Mouse (Mus musculus): ENCODE results near the gene E2f1. TPM values are rescaled to one million over a fixed set of nuclear protein-coding genes. Genes with fewer than 3 reads are reported as not detected.

Gene E2f1
- 24.2 and 31.3 TPM in 2 replicates for polyA plus RNA-seq (2012; ENCODE audit: insufficient read depth, low replicate concordance)

DNA sequence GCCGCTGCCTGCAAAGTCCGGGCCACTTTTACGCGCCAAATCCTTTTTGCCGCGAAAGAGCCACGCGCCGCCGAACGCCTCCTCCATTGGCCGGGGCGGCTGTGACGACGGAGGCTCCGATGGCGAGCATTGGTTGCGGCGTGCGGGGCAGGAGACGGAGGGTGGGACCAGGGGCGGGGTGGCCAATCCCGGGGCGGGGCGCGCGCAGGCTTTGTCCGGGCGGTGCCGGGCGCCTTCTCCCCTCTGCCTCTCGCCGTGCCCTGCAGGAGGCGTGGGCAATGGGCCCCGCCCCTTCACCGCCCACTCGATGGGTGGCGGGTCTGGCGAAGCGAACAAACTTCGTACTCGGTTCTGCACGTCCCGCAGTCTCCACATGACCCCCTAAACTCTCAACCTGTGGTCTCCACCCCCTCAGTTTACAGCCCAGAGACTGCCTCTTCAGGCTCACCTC is at the start of gene E2f1:
Gene E2f1 (minus strand): TSS at position 57 of the 451 bp plus-strand sequence.
- Histone ChIP-seq H3K4me3 (replicated peaks) (peak within 1 kb of the TSS; percentile 95), H3K27me3 (replicated peaks) (no peaks in the 10 kb centered on the region), H3K4me1 (peaks cover 78% of the 10 kb centered on the region), H3K36me3 (replicated peaks; ENCODE audit: low read length) (peaks cover 12% of the 10 kb centered on the region), H3K9me3 (no peaks in the 10 kb centered on the region)
- TF ChIP-seq GATA1 (IDR thresholded peaks at IDR 0.05; ENCODE audit: borderline replicate concordance, low read length) (no peak), FLI1 (IDR thresholded peaks at IDR 0.05; ENCODE audit: low read length) (no peak)

DNA sequence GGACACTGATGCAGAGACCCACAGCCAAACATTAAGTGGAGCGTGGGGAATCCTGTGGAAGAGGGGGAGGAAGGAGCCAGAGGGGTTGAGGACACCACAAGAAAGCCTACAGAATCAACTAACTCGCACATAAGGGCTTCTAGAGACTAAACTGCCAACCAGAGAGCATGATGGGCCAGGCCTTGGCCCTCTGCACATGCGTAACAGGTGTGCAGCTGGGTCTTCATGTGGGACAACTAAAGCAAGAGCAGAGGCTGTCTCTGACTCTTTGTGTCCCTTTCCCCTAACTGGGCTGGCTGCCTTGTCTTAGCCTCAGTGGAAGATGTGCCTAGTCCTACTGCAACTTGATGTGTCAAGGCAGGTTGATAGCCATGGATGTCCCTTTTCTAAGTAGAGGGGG is 47.4 kb upstream of the E2f1 start:
- Histone ChIP-seq H3K4me1 (peaks cover 69% of the 10 kb centered on the region), H3K27me3 (replicated peaks) (no peaks in the 10 kb centered on the region), H3K9me3 (no peaks in the 10 kb centered on the region), H3K36me3 (replicated peaks; ENCODE audit: low read length) (peaks cover 31% of the 10 kb centered on the region), H3K4me3 (replicated peaks) (peak overlapping the region; percentile 38)
- TF ChIP-seq GATA1 (IDR thresholded peaks at IDR 0.05; ENCODE audit: borderline replicate concordance, low read length) (no peak), FLI1 (IDR thresholded peaks at IDR 0.05; ENCODE audit: low read length) (no peak)

DNA sequence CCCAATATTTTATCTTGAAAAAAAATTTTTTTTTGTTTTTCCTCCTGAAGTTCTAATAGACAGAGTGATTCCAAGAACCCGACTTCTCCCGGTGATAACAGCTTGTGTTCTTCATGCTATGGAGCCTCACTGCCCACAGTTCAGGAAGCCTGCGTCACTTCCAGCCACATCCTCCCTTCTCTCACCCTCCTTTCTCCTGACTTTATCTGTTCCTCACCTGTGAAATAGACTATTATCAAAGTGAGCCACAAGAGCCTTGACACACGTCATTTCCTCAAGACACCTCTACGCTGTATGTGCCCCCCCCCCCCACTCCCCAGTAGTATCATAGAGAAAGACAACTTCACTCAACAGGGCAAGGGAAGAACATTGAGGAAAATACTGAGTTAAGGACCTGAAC is 46.0 kb upstream of the E2f1 start:
- H3K27me3 ChIP-seq (replicated peaks) = no peaks in the 10 kb centered on the region
- peaks cover 71% of the 10 kb centered on the region for H3K4me1 ChIP-seq
- peak overlapping the region; percentile 88 for H3K4me3 ChIP-seq (replicated peaks)
- peaks cover 24% of the 10 kb centered on the region for H3K36me3 ChIP-seq (replicated peaks; ENCODE audit: low read length)
- no peak for TF ChIP-seq FLI1 (IDR thresholded peaks at IDR 0.05; ENCODE audit: low read length)
- no peak for TF ChIP-seq GATA1 (IDR thresholded peaks at IDR 0.05; ENCODE audit: borderline replicate concordance, low read length)
- no peaks in the 10 kb centered on the region for H3K9me3 ChIP-seq

DNA sequence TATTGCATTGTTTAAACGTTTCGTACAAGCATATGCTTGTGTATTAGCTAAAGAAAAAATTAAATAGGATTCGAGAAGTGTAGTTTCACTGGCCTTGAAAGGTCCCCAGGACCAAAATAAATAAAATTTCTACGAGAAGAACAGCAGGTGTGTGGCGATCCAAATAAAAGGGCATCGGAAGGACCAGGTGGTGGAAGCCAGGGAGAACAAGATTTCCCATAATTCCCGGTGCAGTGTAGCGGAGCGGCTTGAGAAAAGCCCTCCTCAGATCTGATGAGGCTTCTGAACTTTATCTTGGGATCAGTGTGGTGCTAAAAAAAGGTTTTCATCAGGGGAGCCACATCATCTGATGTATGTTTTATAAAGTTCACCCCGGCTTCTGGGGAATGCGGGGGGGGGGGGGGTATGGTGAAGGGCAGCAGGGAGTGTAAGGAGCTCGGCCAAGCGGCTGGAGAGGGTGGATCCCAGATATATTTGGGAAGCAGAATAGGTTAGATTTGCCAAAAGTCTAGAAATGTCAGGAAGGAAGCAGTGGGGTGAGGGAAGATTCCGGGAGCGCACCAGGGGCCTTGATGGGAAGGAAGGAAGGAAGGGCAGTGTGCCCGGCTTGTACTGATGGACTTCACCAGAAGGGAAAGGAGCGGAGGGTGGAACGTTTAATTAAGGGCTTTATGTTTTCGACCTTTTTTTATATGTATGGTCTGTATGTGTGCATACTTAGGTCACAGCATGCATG is 45.3 kb upstream of the E2f1 start:
- peaks cover 17% of the 10 kb centered on the region for H3K36me3 ChIP-seq (replicated peaks; ENCODE audit: low read length)
- H3K4me3 ChIP-seq (replicated peaks) = peak overlapping the region; percentile 88
- H3K4me1 ChIP-seq = peaks cover 74% of the 10 kb centered on the region
- no peaks in the 10 kb centered on the region for H3K9me3 ChIP-seq
- no peaks in the 10 kb centered on the region for H3K27me3 ChIP-seq (replicated peaks)
- no peak for TF ChIP-seq GATA1 (IDR thresholded peaks at IDR 0.05; ENCODE audit: borderline replicate concordance, low read length)
- no peak for TF ChIP-seq FLI1 (IDR thresholded peaks at IDR 0.05; ENCODE audit: low read length)

DNA sequence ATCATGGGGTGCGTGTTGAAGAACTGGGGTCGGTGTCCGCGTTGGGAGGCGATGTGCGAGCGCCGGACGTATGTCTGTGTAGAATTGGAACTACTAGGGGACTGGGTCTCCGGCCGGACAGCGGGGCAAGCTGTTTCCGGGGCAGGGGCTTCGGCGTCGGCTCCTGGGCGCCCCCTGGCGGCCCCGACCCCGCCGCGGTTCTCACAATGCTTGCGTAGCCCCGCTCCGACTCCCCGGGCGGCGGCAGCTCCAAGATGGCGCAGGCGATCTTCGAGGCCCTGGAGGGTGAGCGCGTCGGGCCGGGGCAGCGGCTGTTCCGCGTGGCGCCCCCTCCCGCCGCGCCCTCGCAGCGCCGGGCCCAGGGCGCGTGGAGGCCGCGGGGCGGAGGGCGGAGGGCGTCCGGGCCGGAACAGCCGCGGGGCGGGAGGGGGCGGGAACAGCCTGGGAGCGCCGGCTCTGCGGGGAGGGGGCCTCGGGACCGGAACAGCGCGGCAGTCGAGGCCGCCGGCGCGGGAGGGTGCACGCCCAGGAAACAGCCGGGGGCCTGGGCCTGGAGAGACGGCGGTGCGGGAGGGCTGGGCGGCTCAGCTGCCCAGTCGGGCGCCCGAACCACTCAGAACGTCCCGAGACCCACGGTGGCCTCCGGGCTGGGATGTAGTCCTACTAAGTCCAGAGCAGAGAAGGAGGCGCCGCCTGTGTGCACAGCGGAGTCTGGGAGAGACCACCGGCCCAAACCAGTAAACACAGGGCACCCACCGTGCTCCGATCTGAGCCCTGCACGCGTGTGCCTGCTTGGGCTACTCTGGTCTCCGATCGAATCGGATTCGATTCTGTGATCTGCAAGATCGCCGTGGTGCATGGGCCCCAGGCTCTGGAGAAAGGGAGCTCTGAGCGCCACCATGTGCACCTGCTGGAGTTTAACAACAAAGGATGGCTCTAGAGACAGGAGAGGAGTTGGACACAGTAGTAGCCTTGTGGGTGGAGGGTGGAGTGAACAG is 43.7 kb upstream of the E2f1 start, which contains the start of the genes Zfp341 and 4930519P11Rik:
Gene Zfp341 (plus strand): TSS at position 180 of the 998 bp plus-strand sequence.
Gene 4930519P11Rik (minus strand): TSS at position 320 of the 998 bp plus-strand sequence.
- peaks cover 6% of the 10 kb centered on the region for H3K36me3 ChIP-seq (replicated peaks; ENCODE audit: low read length)
- peaks cover 77% of the 10 kb centered on the region for H3K4me1 ChIP-seq
- H3K4me3 ChIP-seq (replicated peaks) = peak within 1 kb of the TSS; percentile 99
- H3K9me3 ChIP-seq = no peaks in the 10 kb centered on the region
- no peak for TF ChIP-seq FLI1 (IDR thresholded peaks at IDR 0.05; ENCODE audit: low read length)
- TF ChIP-seq GATA1 (IDR thresholded peaks at IDR 0.05; ENCODE audit: borderline replicate concordance, low read length) = no peak
- no peaks in the 10 kb centered on the region for H3K27me3 ChIP-seq (replicated peaks)

DNA sequence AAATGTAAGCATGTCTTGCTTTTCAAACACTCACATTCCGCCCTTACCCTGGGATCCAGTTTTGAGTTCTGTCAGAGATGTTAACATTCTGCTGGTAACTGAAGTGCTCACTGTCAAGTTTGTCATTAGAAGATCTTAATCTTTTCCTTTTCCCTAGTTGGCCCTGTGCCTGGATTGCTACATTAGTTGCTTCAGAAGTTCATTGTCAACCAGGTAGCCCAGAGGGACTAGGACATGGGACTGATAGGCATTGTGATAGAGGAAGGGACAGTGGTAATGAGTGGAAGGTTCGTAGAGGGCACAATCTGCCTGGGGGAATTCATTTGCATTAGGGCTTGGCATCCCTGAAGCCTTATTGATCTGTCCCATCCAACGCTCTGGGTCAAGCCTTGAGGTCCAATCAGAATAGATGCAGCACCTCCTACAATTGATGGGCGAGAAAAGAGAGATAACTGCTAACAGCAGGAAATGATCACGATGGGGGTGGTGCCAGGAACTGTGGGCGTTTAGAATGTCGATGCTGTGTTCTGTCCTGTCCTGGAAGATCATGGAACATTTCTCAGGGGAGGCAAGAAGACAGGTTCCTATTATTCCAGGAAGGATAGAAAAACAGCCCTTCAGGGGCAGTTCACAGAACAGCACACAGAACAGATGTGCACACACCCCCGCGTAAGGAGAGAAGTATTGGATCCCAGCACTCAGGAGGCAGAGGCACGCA is 39.5 kb upstream of the E2f1 start:
- no peak for TF ChIP-seq GATA1 (IDR thresholded peaks at IDR 0.05; ENCODE audit: borderline replicate concordance, low read length)
- no peak for TF ChIP-seq FLI1 (IDR thresholded peaks at IDR 0.05; ENCODE audit: low read length)
- Histone ChIP-seq H3K4me1 (peaks cover 55% of the 10 kb centered on the region), H3K36me3 (replicated peaks; ENCODE audit: low read length) (no peaks in the 10 kb centered on the region)

DNA sequence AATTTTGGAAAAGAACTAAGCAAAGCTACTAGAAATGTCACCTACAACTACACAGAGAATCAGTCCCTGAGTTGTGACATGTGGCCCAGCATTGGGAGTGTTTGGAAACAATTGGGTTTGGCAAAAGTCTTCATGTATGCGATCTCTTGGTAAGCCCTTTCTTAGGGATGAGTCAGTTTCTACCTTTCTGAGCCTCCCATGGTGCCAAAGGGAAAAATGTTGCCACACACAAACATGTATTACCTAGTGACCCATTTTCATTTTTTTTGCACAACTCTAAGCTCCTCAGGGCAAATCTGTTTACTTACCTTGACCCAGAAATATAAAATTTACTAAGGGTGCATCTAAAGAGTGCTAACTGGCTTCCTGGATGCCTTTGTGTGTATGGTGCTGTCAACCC is 37.3 kb upstream of the E2f1 start:
- H3K4me1 ChIP-seq = peaks cover 51% of the 10 kb centered on the region
- no peaks in the 10 kb centered on the region for H3K9me3 ChIP-seq
- no peak for TF ChIP-seq FLI1 (IDR thresholded peaks at IDR 0.05; ENCODE audit: low read length)
- TF ChIP-seq GATA1 (IDR thresholded peaks at IDR 0.05; ENCODE audit: borderline replicate concordance, low read length) = no peak
- H3K27me3 ChIP-seq (replicated peaks) = no peaks in the 10 kb centered on the region
- no peaks in the 10 kb centered on the region for H3K36me3 ChIP-seq (replicated peaks; ENCODE audit: low read length)
- H3K4me3 ChIP-seq (replicated peaks) = no peak overlapping the region

More for the DNA sequence above, 39.5 kb upstream of the E2f1 start:
- Histone ChIP-seq H3K4me3 (replicated peaks) (no peak overlapping the region), H3K27me3 (replicated peaks) (no peaks in the 10 kb centered on the region), H3K9me3 (no peaks in the 10 kb centered on the region)

DNA sequence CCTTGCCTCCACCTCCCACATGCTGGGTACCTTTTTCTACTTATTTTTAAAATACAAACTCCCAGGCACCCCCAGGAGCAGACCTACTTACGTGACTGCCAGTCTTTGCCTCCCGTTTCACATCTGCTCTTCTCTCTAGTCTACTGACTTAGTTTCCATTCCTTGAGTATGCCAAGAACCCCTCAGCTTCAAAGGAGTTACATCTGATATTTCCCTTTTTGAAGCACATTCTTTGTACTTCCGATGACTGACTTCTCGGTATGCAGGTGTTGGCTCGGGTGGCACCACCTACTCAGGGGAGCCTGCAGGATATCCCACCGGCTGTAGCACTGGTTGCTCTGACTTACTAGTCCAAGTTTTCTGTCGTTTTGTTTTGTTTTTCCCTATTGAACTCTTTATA is 34.5 kb upstream of the E2f1 start:
- Histone ChIP-seq H3K9me3 (no peaks in the 10 kb centered on the region), H3K4me3 (replicated peaks) (peak overlapping the region; percentile 96), H3K27me3 (replicated peaks) (no peaks in the 10 kb centered on the region), H3K36me3 (replicated peaks; ENCODE audit: low read length) (peaks cover 20% of the 10 kb centered on the region), H3K4me1 (peaks cover 49% of the 10 kb centered on the region)
- TF ChIP-seq FLI1 (IDR thresholded peaks at IDR 0.05; ENCODE audit: low read length) = no peak
- TF ChIP-seq GATA1 (IDR thresholded peaks at IDR 0.05; ENCODE audit: borderline replicate concordance, low read length) = no peak

DNA sequence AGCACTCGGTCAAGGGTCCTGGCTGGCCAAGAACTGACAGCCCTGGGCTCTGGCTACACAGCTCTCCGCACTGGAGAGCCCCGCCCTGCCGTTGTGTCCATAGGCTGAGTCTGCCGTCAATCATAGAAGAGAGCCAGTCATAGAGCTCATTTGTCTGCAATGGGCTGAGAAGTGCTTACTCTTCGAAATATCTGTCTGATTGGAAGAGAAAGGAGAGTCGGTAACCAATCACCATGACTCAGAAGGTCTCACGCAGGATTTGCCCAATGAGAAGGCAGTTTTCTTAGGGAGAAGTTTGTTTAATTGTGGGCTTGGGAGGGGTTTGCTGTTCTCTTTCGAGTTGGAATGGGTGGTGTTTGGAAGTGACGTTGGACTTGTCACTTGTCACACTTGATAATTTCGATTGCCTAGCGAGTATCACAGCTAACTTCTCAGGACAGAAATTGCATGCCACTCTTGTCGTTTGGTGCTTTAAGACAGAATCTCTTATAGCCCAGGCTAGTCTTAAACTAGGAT is 34.0 kb upstream of the E2f1 start, which contains the start of gene Pxmp4:
Gene Pxmp4 (minus strand): TSS at position 71 of the 516 bp plus-strand sequence.
- peaks cover 23% of the 10 kb centered on the region for H3K36me3 ChIP-seq (replicated peaks; ENCODE audit: low read length)
- no peaks in the 10 kb centered on the region for H3K9me3 ChIP-seq
- no peak for TF ChIP-seq FLI1 (IDR thresholded peaks at IDR 0.05; ENCODE audit: low read length)
- no peak for TF ChIP-seq GATA1 (IDR thresholded peaks at IDR 0.05; ENCODE audit: borderline replicate concordance, low read length)
- peak within 1 kb of the TSS; percentile 96 for H3K4me3 ChIP-seq (replicated peaks)
- H3K27me3 ChIP-seq (replicated peaks) = no peaks in the 10 kb centered on the region
- H3K4me1 ChIP-seq = peaks cover 52% of the 10 kb centered on the region

Data from megakaryocyte, embryonic 14.5 days (primary cell).